Mouse (Mus musculus): ENCODE results near the gene Pstk. TPM values are rescaled to one million over a fixed set of nuclear protein-coding genes. Genes with fewer than 3 reads are reported as not detected.

Gene Pstk
- polyA plus RNA-seq, 1 experiment from 2014 or later: 42.8 TPM

- Histone ChIP-seq H3K4me1 (ENCODE audit: control insufficient read depth, insufficient read depth, low read length) (no peaks in the 10 kb centered on the region), H3K27ac (replicated peaks; ENCODE audit: low read depth, low read length) (no peak overlapping the region), H3K27me3 (ENCODE audit: control insufficient read depth, insufficient read depth, low read length) (no peaks in the 10 kb centered on the region), H3K9me3 (ENCODE audit: control insufficient read depth, low read length) (0 out of 2 replicates have a peak, but pooled peaks cover 2% of the 10 kb centered on the region), H3K4me3 (replicated peaks; ENCODE audit: low read depth, low read length) (no peak overlapping the region), H3K9ac (replicated peaks; ENCODE audit: low read length) (no peak overlapping the region), H3K36me3 (ENCODE audit: control insufficient read depth, insufficient read depth, low read length) (peaks cover 48% of the 10 kb centered on the region), H3K4me2 (ENCODE audit: low read length) (no peak overlapping the region)
- ATAC-seq (ENCODE audit: low FRiP score, low TSS enrichment) (no peak), DNase-seq (peak; percentile 31)
- 84% methylated on average over 1 of the region's 1 CpGs for WGBS
Observed at GRCm38 (mm10) chr7:131434276-131434675, 63.3 kb downstream of the Pstk start.

DNA sequence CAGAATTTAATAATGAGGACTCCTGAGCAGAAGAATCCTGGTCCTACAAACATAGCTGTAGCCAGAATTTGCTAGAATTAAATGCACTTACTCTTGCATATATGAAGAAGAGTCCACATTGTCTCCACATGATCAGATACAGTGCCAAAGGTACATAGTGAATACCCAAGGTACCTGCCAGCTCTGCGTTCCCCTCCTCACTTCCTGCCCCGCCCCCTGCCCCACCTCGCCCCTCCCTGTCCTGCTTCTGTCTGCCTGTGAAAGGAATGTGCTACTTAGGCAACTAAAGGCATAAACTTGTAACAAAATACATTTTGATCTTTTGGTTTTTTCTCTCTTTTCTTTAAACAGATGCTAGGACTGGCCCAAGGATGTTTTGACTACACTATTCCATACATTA lies 66.1 kb downstream of the Pstk start:
- WGBS: 78% methylated on average over 3 of the region's 3 CpGs
- no peak for DNase-seq
- H3K9ac ChIP-seq (replicated peaks; ENCODE audit: low read length): no peak overlapping the region
- no peak overlapping the region for H3K4me2 ChIP-seq (ENCODE audit: low read length)
- ATAC-seq (ENCODE audit: low FRiP score, low TSS enrichment): no peak
- no peaks in the 10 kb centered on the region for H3K27me3 ChIP-seq (ENCODE audit: control insufficient read depth, insufficient read depth, low read length)
- no peak overlapping the region for H3K27ac ChIP-seq (replicated peaks; ENCODE audit: low read depth, low read length)
- no peaks in the 10 kb centered on the region for H3K4me1 ChIP-seq (ENCODE audit: control insufficient read depth, insufficient read depth, low read length)
- H3K36me3 ChIP-seq (ENCODE audit: control insufficient read depth, insufficient read depth, low read length): peaks cover 33% of the 10 kb centered on the region; the same call in 1 of the 2 replicates
- no peaks in the 10 kb centered on the region for H3K9me3 ChIP-seq (ENCODE audit: control insufficient read depth, low read length)
- H3K4me3 ChIP-seq (replicated peaks; ENCODE audit: low read depth, low read length): no peak overlapping the region

Other genes starting within 250 kb of the Pstk start
- not detected in 2 replicates for gene 4933402N03Rik, start 224.8 kb upstream of the Pstk start, polyA plus RNA-seq (2014; fragmentation: Nextera tagmentation; extraction: Ambion mirVana)
- gene 5430419D17Rik, start 196.7 kb upstream of the Pstk start, polyA plus RNA-seq (2014; fragmentation: Nextera tagmentation; extraction: Ambion mirVana): not detected in 2 replicates
- gene Cuzd1, start 48.8 kb upstream of the Pstk start, polyA plus RNA-seq (2014; fragmentation: Nextera tagmentation; extraction: Ambion mirVana): not detected in 2 replicates
- not detected in 2 replicates for gene Fam24b, start 41.6 kb upstream of the Pstk start, polyA plus RNA-seq (2014; fragmentation: Nextera tagmentation; extraction: Ambion mirVana)
- gene Fam24a, start 37.3 kb upstream of the Pstk start, polyA plus RNA-seq (2014; fragmentation: Nextera tagmentation; extraction: Ambion mirVana): 0.42 TPM in 1 of 2 replicates, not detected in the other
- gene 2310057M21Rik, start 8.4 kb upstream of the Pstk start, polyA plus RNA-seq (2014; fragmentation: Nextera tagmentation; extraction: Ambion mirVana): 28.8 and 28.9 TPM in 2 replicates
- 15.6 and 22.8 TPM in 2 replicates for gene Ikzf5, start 39.4 kb downstream of the Pstk start, polyA plus RNA-seq (2014; fragmentation: Nextera tagmentation; extraction: Ambion mirVana)
- 99.3 and 125 TPM in 2 replicates for gene Acadsb, start 39.5 kb downstream of the Pstk start, polyA plus RNA-seq (2014; fragmentation: Nextera tagmentation; extraction: Ambion mirVana)
- gene Hmx3, start 171.7 kb downstream of the Pstk start, polyA plus RNA-seq (2014; fragmentation: Nextera tagmentation; extraction: Ambion mirVana): 0.15 and 0.33 TPM in 2 replicates
- gene Hmx2, start 177.6 kb downstream of the Pstk start, polyA plus RNA-seq (2014; fragmentation: Nextera tagmentation; extraction: Ambion mirVana): 0.07 and 0.09 TPM in 2 replicates
- 167 and 169 TPM in 2 replicates for gene Bub3, start 189.1 kb downstream of the Pstk start, polyA plus RNA-seq (2014; fragmentation: Nextera tagmentation; extraction: Ambion mirVana)